Mouse (Mus musculus) forebrain, embryonic 13.5 days (tissue): ENCODE measurements around the gene Pde4dip. TPM values are rescaled to one million over a fixed set of nuclear protein-coding genes. Genes with fewer than 3 reads are reported as not detected.

Experiments used
- ATAC-seq: fragments of 200-750 bp; cut with Nextera tagmentation; 2 replicates; pipeline ENCODE4 v1.8.0; 2017
- H3K27ac ChIP-seq: fragments of 300-500 bp; sonication (generic); 2 replicates; pipeline ENCODE4 v1.5.1; 2015; ENCODE audit warnings: inconsistent platforms, mild to moderate bottlenecking, moderate library complexity
- H3K27me3 ChIP-seq: fragments of 300-500 bp; sonication (generic); 2 replicates; pipeline ENCODE4 v1.6.1; 2015; ENCODE audit warnings: mild to moderate bottlenecking, inconsistent platforms
- H3K36me3 ChIP-seq: fragments of 300-500 bp; sonication (generic); 2 replicates; pipeline ENCODE4 v1.6.1; 2015; ENCODE audit warnings: mild to moderate bottlenecking, inconsistent platforms; ENCODE audit not compliant: poor library complexity, severe bottlenecking
- H3K4me1 ChIP-seq: fragments of 300-500 bp; sonication (generic); 2 replicates; pipeline ENCODE4 v1.6.1; 2015; ENCODE audit warnings: inconsistent platforms
- H3K4me2 ChIP-seq: fragments of 300-500 bp; sonication (generic); 2 replicates; pipeline ENCODE4 v1.6.1; 2015; ENCODE audit warnings: inconsistent platforms, mild to moderate bottlenecking, moderate library complexity
- H3K4me3 ChIP-seq: fragments of 300-500 bp; sonication (generic); 2 replicates; pipeline ENCODE4 v1.5.1; 2015; ENCODE audit warnings: mild to moderate bottlenecking, inconsistent platforms
- H3K9ac ChIP-seq: fragments of 300-500 bp; sonication (generic); 2 replicates; pipeline ENCODE4 v1.6.1; 2015; ENCODE audit warnings: mild to moderate bottlenecking, inconsistent platforms
- H3K9me3 ChIP-seq: fragments of 300-500 bp; sonication (generic); replicated peaks from 2 replicates; pipeline ENCODE4 v1.6.1; 2016; ENCODE audit warnings: inconsistent platforms
- WGBS: fragments of 180-500 bp; shearing (Covaris S2); methylation state at CpG from one replicate; pipeline ENCODE4 v1.1.7; 2015; 5-methylcytosine and 5-hydroxymethylcytosine counted together
- microRNA-seq: library from miRNA; unstranded; fragments of <30 nt; microRNA quantifications from one replicate; pipeline ENCODE4, GENCODE M21; 2016
- polyA plus RNA-seq: library from polyadenylated mRNA; unstranded; fragments of >200 nt; fragmentation: Nextera tagmentation; extraction: Ambion mirVana; gene quantifications from 2 replicates; pipeline ENCODE4 v1.2.1, GENCODE M21; 2015

The Pde4dip gene
- polyA plus RNA-seq, 1 experiment from 2014 or later: 37.3 TPM

DNA sequence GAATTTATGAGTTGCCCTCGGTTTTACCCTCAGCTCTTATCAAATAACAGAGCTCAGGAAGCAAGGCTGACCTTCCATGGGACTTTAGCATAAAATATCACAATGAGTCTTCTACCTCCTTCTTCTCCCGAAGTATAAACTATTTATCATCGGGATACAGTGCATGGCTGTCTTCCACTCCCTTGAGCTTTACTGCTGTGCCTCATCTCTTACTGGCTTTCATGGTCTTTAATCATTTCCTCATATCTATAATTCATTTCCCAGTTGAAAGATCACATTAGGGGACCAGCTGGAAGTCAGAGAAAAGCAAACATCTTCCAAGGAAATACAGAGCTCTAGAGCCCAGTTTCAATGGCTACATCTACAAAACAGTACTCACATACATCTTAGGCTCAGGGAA, 239.5 kb downstream of the Pde4dip start:
- no peak overlapping the region for H3K4me3 ChIP-seq
- H3K4me2 ChIP-seq: no peak overlapping the region
- H3K9me3 ChIP-seq: no peaks in the 10 kb centered on the region
- ATAC-seq: no peak
- no peaks in the 10 kb centered on the region for H3K4me1 ChIP-seq
- 85% methylated on average over 3 of the region's 3 CpGs for WGBS
- H3K27ac ChIP-seq: no peak overlapping the region
- no peak overlapping the region for H3K9ac ChIP-seq
- H3K27me3 ChIP-seq: no peaks in the 10 kb centered on the region
- H3K36me3 ChIP-seq: no peaks in the 10 kb centered on the region

- Histone ChIP-seq H3K9ac (no peak overlapping the region), H3K9me3 (no peaks in the 10 kb centered on the region), H3K36me3 (no peaks in the 10 kb centered on the region), H3K4me2 (no peak overlapping the region), H3K4me3 (no peak overlapping the region), H3K27me3 (no peaks in the 10 kb centered on the region), H3K4me1 (no peaks in the 10 kb centered on the region), H3K27ac (no peak overlapping the region)
- ATAC-seq: no peak
- 52% methylated on average over 1 of the region's 1 CpGs for WGBS
Measured at GRCm38 (mm10) chr3:97648518-97648917, 240.0 kb downstream of the Pde4dip start.

- Histone ChIP-seq H3K4me1 (no peaks in the 10 kb centered on the region), H3K4me2 (no peak overlapping the region), H3K9me3 (no peaks in the 10 kb centered on the region), H3K27me3 (no peaks in the 10 kb centered on the region), H3K9ac (no peak overlapping the region), H3K36me3 (no peaks in the 10 kb centered on the region), H3K4me3 (no peak overlapping the region), H3K27ac (no peak overlapping the region)
- no peak for ATAC-seq
- WGBS: 86% methylated on average over 9 of the region's 9 CpGs
Measured at GRCm38 (mm10) chr3:97642001-97642400, 246.5 kb downstream of the Pde4dip start.

DNA sequence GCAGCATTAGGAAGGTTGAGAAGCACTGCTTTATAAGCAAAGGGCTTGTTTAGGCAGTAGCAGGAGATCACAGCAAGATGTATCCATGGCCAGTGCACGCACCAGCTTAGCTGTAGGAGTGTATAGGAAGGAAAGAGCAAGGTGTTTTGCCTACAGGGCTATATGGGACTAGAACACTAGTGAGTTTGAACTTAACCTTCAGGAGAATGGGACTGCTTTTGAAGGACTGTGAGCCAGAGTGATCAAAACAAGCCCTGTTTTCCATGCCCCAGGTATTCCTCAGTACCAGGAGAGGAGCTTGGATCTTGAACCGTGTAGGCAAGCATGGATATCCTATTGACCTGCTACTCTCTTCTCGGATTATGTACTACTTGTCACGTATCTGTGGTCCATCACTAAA, 247.1 kb downstream of the Pde4dip start:
- ATAC-seq: no peak
- no peaks in the 10 kb centered on the region for H3K27me3 ChIP-seq
- no peaks in the 10 kb centered on the region for H3K36me3 ChIP-seq

More for the DNA sequence above, 247.1 kb downstream of the Pde4dip start:
- H3K9ac ChIP-seq: no peak overlapping the region
- no peak overlapping the region for H3K4me3 ChIP-seq
- H3K27ac ChIP-seq: no peak overlapping the region
- WGBS: 87% methylated on average over 4 of the region's 4 CpGs
- no peaks in the 10 kb centered on the region for H3K4me1 ChIP-seq
- no peak overlapping the region for H3K4me2 ChIP-seq
- H3K9me3 ChIP-seq: no peaks in the 10 kb centered on the region

Small RNA genes lying within 50 kb of the gene (microRNA-seq; reads per million reads assigned to microRNA genes)
- gene Mir7225: not detected

Other genes with a start within 250 kb of the Pde4dip start
- 5.6 and 6.8 TPM in 2 replicates for gene Prkab2, start 230.5 kb downstream of the Pde4dip start, polyA plus RNA-seq
- gene Gm17651, start 214.0 kb downstream of the Pde4dip start, polyA plus RNA-seq: not detected in 2 replicates
- gene Sec22b, start 12.5 kb upstream of the Pde4dip start, polyA plus RNA-seq: 106 and 117 TPM in 2 replicates
- gene Notch2, start 124.8 kb upstream of the Pde4dip start, polyA plus RNA-seq: 18.6 and 19.9 TPM in 2 replicates